Mouse (Mus musculus): ENCODE measurements at regions not wholly inside any gene's neighbourhood (a gene's known extent, or its start where the extent isn't known, plus 50 kb on each side); places are given as distances from the start of the nearest gene placed in this dataset.

DNA sequence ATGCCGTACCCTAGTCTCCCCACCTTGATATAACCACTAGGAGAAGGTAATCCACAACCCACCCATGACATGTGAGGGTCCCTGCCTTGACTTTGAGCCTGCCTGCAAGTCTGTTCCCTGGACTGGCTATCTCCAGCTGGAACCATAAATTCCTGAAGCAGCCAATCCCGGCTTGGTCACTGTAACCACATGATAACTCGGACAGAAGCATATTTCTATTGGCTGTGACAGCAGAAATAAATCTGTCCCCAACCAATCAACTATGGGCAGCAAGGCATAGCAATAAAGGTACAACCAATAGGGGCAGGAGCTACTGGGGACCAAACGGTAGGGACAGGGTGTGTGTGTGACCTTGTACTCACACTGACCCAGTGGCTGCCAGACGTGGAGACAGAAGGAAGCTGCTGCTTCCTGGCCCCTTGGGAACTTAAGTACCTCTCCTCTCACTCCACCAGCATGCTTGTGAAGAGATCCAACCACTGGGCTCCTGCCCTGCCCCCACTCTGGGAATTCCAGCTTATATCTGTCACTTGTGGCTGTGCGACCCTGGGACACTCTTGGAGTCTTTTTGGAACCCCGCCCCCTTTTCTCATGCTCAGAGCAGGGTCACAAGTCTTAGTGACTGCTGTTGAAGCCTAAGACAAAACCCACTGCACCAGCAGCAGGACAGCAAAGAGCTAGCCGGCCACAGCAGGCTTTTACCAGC is 51.8 kb upstream of the Ttc34 start:
- no peak for TF ChIP-seq POLR2A (IDR thresholded peaks at IDR 0.05; ENCODE audit: low read depth, low read length)
- TF ChIP-seq CTCF (IDR thresholded peaks at IDR 0.05; ENCODE audit: borderline replicate concordance, insufficient read depth, low read length) = no peak
